Mouse (Mus musculus) liver, adult 2 months (tissue): ENCODE measurements at regions not wholly inside any gene's neighbourhood (a gene's known extent, or its start where the extent isn't known, plus 50 kb on each side); places are given as distances from the start of the nearest gene placed in this dataset.
A peak's percentile ranks its signal among the peaks of the same experiment; 100 is the strongest.

Experiments
- DNase-seq: peaks from one replicate; pipeline ENCODE4 v3.0.0-alpha.2; 2011; ENCODE audit warnings: low read depth, low spot score; ENCODE audit errors: extremely low read depth
- H3K27ac ChIP-seq: fragments of 200-500 bp; replicated peaks from 2 replicates; pipeline ENCODE4 v1.5.1; 2012; ENCODE audit warnings: low read depth, mild to moderate bottlenecking, control low read depth, inconsistent platforms, low read length; ENCODE audit not compliant: insufficient read depth
- H3K27me3 ChIP-seq: fragments of 200-500 bp; 2 replicates; pipeline ENCODE4 v1.6.1; 2012; ENCODE audit warnings: mild to moderate bottlenecking, moderate library complexity, low read length, inconsistent platforms; ENCODE audit not compliant: control insufficient read depth, insufficient read depth
- H3K36me3 ChIP-seq: fragments of 200-500 bp; 2 replicates; pipeline ENCODE4 v1.6.1; 2012; ENCODE audit warnings: low read length, inconsistent platforms; ENCODE audit not compliant: control insufficient read depth, insufficient read depth
- H3K4me1 ChIP-seq: fragments of 200-500 bp; 2 replicates; pipeline ENCODE4 v1.6.1; 2011; ENCODE audit warnings: low read length; ENCODE audit not compliant: control insufficient read depth, insufficient read depth
- H3K4me3 ChIP-seq: fragments of 200-500 bp; 2 replicates; pipeline ENCODE4 v1.5.1; 2011; ENCODE audit warnings: low read depth, mild to moderate bottlenecking, control low read depth, low read length, moderate library complexity; ENCODE audit not compliant: insufficient read depth
- H3K79me2 ChIP-seq: fragments of 200-500 bp; 2 replicates; pipeline ENCODE4 v1.6.1; 2012; ENCODE audit warnings: inconsistent platforms, mild to moderate bottlenecking, low read length, moderate library complexity; ENCODE audit not compliant: control insufficient read depth, insufficient read depth
- H3K9ac ChIP-seq: fragments of 200-500 bp; 2 replicates; pipeline ENCODE4 v1.6.1; 2012; ENCODE audit warnings: low read depth, mild to moderate bottlenecking, control low read depth, inconsistent platforms, low read length
- CTCF ChIP-seq: fragments of 200-500 bp; IDR thresholded peaks from 2 replicates; pipeline ENCODE4 v1.5.1; 2011; ENCODE audit warnings: low read depth, low read length, control low read depth
- POLR2A ChIP-seq: fragments of 200-500 bp; IDR thresholded peaks from 2 replicates; pipeline ENCODE4 v1.6.1; 2011; ENCODE audit warnings: low read length, control low read depth; ENCODE audit not compliant: insufficient read depth; ENCODE audit errors: extremely low read depth
- WGBS: fragments of 180-500 bp; shearing (Covaris S2); methylation state at CpG from one replicate; pipeline ENCODE4 v1.1.7; 2018; 5-methylcytosine and 5-hydroxymethylcytosine counted together

- Histone ChIP-seq H3K79me2 (no peaks in the 10 kb centered on the region), H3K9ac (no peak overlapping the region), H3K4me1 (no peaks in the 10 kb centered on the region), H3K4me3 (no peak overlapping the region), H3K36me3 (no peaks in the 10 kb centered on the region), H3K27me3 (no peaks in the 10 kb centered on the region), H3K27ac (no peak overlapping the region)
- no peak for DNase-seq
- no peak for TF ChIP-seq CTCF
- TF ChIP-seq POLR2A, result no peak
- WGBS, result 68% methylated on average over 5 of the region's 5 CpGs
These were observed 1236.9 kb upstream of the B3galt2 start for GRCm38 (mm10) chr1:142403602-142404001.

- WGBS, result 56% methylated on average over 1 of the region's 1 CpGs
- Histone ChIP-seq H3K9ac (no peak overlapping the region), H3K4me3 (no peak overlapping the region), H3K4me1 (no peaks in the 10 kb centered on the region), H3K27me3 (no peaks in the 10 kb centered on the region), H3K36me3 (no peaks in the 10 kb centered on the region), H3K27ac (no peak overlapping the region), H3K79me2 (no peaks in the 10 kb centered on the region)
- no peak for TF ChIP-seq CTCF
- no peak for TF ChIP-seq POLR2A
- no peak for DNase-seq
These were observed 1217.8 kb upstream of the B3galt2 start for GRCm38 (mm10) chr1:142422711-142423110.

- TF ChIP-seq POLR2A (no peak), CTCF (no peak)
- H3K36me3 ChIP-seq, result no peaks in the 10 kb centered on the region
- 87% methylated on average over 6 of the region's 6 CpGs for WGBS
These were observed 1207.2 kb upstream of the B3galt2 start for GRCm38 (mm10) chr1:142433300-142433699.

DNA sequence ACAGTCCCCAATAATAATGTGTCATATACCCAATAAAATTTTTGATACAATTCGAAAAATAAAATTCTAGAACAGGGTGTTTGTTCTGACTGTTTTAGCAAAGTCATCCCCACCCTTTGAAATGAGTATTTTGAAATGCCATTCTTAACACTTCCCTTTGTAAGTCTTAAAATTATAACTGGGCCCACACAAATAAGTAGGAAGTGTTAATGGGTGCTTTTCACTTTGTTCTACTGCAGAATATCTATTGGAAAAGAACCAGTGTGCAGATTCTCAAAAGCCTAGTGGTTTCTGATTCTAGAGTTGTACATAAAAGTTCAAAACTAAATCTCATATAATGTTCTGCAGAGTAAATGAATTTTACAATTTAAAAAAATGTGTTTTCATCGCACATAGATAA, 1198.9 kb upstream of the B3galt2 start:
- no peak for TF ChIP-seq CTCF
- TF ChIP-seq POLR2A, result no peak

More at GRCm38 (mm10) chr1:142433300-142433699, 1207.2 kb upstream of the B3galt2 start:
- DNase-seq, result no peak
- no peak overlapping the region for H3K9ac ChIP-seq
- H3K27me3 ChIP-seq, result no peaks in the 10 kb centered on the region
- H3K4me1 ChIP-seq, result no peaks in the 10 kb centered on the region
- no peak overlapping the region for H3K4me3 ChIP-seq
- no peak overlapping the region for H3K27ac ChIP-seq
- no peaks in the 10 kb centered on the region for H3K79me2 ChIP-seq

DNA sequence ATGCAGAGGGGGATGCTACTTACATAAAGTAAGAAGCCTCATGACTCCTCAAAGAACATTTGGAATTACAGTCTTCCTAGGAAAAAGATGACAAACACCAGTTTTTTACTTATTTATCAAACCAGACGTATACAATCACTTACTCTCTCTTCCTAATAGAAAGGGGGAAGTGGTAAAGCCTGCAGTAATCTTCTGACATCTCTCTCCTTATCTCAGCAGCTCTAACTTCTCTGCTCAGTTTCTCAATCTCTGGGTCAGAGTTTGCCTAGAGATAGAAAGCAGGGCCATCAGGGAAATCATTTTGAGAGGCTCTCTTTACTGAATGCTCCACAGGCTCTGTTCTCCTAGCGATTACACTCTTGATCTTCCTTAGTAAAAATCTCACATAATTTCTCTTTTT, 1172.2 kb upstream of the B3galt2 start:
- H3K79me2 ChIP-seq, result no peaks in the 10 kb centered on the region
- no peak overlapping the region for H3K4me3 ChIP-seq
- 62% methylated on average over 2 of the region's 2 CpGs for WGBS
- DNase-seq, result peak; percentile 1
- TF ChIP-seq CTCF, result no peak
- TF ChIP-seq POLR2A, result no peak
- H3K36me3 ChIP-seq, result no peaks in the 10 kb centered on the region
- H3K27me3 ChIP-seq, result no peaks in the 10 kb centered on the region
- no peak overlapping the region for H3K9ac ChIP-seq
- H3K4me1 ChIP-seq, result no peaks in the 10 kb centered on the region
- H3K27ac ChIP-seq, result no peak overlapping the region

More for the DNA sequence above, 1198.9 kb upstream of the B3galt2 start:
- H3K36me3 ChIP-seq, result no peaks in the 10 kb centered on the region
- no peak overlapping the region for H3K27ac ChIP-seq
- no peaks in the 10 kb centered on the region for H3K4me1 ChIP-seq
- 54% methylated on average over 2 of the region's 2 CpGs for WGBS
- H3K4me3 ChIP-seq, result no peak overlapping the region
- no peaks in the 10 kb centered on the region for H3K79me2 ChIP-seq
- no peak for DNase-seq
- H3K9ac ChIP-seq, result no peak overlapping the region
- H3K27me3 ChIP-seq, result no peaks in the 10 kb centered on the region

GRCm38 (mm10) chr1:142470114-142470513, 1170.3 kb upstream of the B3galt2 start:
- TF ChIP-seq POLR2A (no peak), CTCF (no peak)
- Histone ChIP-seq H3K27ac (no peak overlapping the region), H3K27me3 (no peaks in the 10 kb centered on the region), H3K4me3 (no peak overlapping the region), H3K79me2 (no peaks in the 10 kb centered on the region), H3K36me3 (no peaks in the 10 kb centered on the region), H3K9ac (no peak overlapping the region), H3K4me1 (no peaks in the 10 kb centered on the region)
- no peak for DNase-seq
